Mouse (Mus musculus) lung, postnatal 10 days (tissue): ENCODE results near the gene Atxn1.

Source experiments
- DNase-seq: peaks from one replicate; pipeline ENCODE4 v3.0.0; 2021

Atxn1 gene

GRCm38 (mm10) chr13:45661283-45662185 is 303.3 kb downstream of the Atxn1 start:
- DNase-seq, result no peak

- DNase-seq, result no peak
Observed at GRCm38 (mm10) chr13:45659813-45660212, 305.0 kb downstream of the Atxn1 start.

GRCm38 (mm10) chr13:45658343-45658742 is 306.5 kb downstream of the Atxn1 start:
- DNase-seq, result peak; percentile 29

- DNase-seq, result no peak
Observed at GRCm38 (mm10) chr13:45657176-45657575, 307.6 kb downstream of the Atxn1 start.

- no peak for DNase-seq
Observed at GRCm38 (mm10) chr13:45651652-45652241, 313.1 kb downstream of the Atxn1 start.

GRCm38 (mm10) chr13:45649197-45649812 is 315.5 kb downstream of the Atxn1 start:
- DNase-seq, result peak; percentile 61

- no peak for DNase-seq
Observed at GRCm38 (mm10) chr13:45643780-45644395, 320.9 kb downstream of the Atxn1 start.

GRCm38 (mm10) chr13:45642913-45643312 is 321.9 kb downstream of the Atxn1 start:
- no peak for DNase-seq

- no peak for DNase-seq
Observed at GRCm38 (mm10) chr13:45640431-45640830, 324.4 kb downstream of the Atxn1 start.

GRCm38 (mm10) chr13:45638281-45638680 is 326.5 kb downstream of the Atxn1 start:
- no peak for DNase-seq

GRCm38 (mm10) chr13:45637324-45637723 is 327.5 kb downstream of the Atxn1 start:
- DNase-seq, result peak; percentile 73

GRCm38 (mm10) chr13:45636435-45636834 is 328.4 kb downstream of the Atxn1 start:
- no peak for DNase-seq

GRCm38 (mm10) chr13:45633918-45634317 is 330.9 kb downstream of the Atxn1 start:
- DNase-seq, result no peak

GRCm38 (mm10) chr13:45632133-45632532 is 332.7 kb downstream of the Atxn1 start:
- no peak for DNase-seq

GRCm38 (mm10) chr13:45630518-45631290 is 334.1 kb downstream of the Atxn1 start:
- no peak for DNase-seq

- no peak for DNase-seq
Observed at GRCm38 (mm10) chr13:45629750-45630149, 335.1 kb downstream of the Atxn1 start.

GRCm38 (mm10) chr13:45628341-45628740 is 336.5 kb downstream of the Atxn1 start:
- no peak for DNase-seq

GRCm38 (mm10) chr13:45627206-45627751 is 337.5 kb downstream of the Atxn1 start:
- DNase-seq, result peak; percentile 55

GRCm38 (mm10) chr13:45625740-45626139 is 339.1 kb downstream of the Atxn1 start:
- DNase-seq, result no peak

- no peak for DNase-seq
Observed at GRCm38 (mm10) chr13:45623846-45624245, 341.0 kb downstream of the Atxn1 start.

GRCm38 (mm10) chr13:45622871-45623546 is 341.8 kb downstream of the Atxn1 start:
- DNase-seq, result peak; percentile 60

GRCm38 (mm10) chr13:45620687-45621086 is 344.1 kb downstream of the Atxn1 start:
- DNase-seq, result no peak
